Mouse (Mus musculus): ENCODE measurements around the gene Rnf144b. TPM values are rescaled to one million over a fixed set of nuclear protein-coding genes. Genes with fewer than 3 reads are reported as not detected.
A peak's percentile ranks its signal among the peaks of the same experiment; 100 is the strongest.

Gene Rnf144b
- polyA plus RNA-seq, 1 experiment from 2014 or later, result 1.00 TPM

GRCm38 (mm10) chr13:47104856-47105541 lies 17.5 kb upstream of the Rnf144b start:
- no peak for ATAC-seq (ENCODE audit: insufficient number of reproducible peaks, insufficient read depth, low FRiP score, low TSS enrichment)
- H3K27ac ChIP-seq, result peak overlapping the region; percentile 100
- peak overlapping the region; percentile 96 for H3K4me3 ChIP-seq
- H3K36me3 ChIP-seq, result peaks cover 12% of the 10 kb centered on the region
- H3K4me1 ChIP-seq, result peaks cover 22% of the 10 kb centered on the region
- H3K4me2 ChIP-seq (replicated peaks), result peak overlapping the region; percentile 71
- WGBS, result under 1% methylated on average over 25 of the region's 25 CpGs
- H3K27me3 ChIP-seq, result no peaks in the 10 kb centered on the region
- no peaks in the 10 kb centered on the region for H3K9me3 ChIP-seq
- peak overlapping the region; percentile 98 for H3K9ac ChIP-seq

GRCm38 (mm10) chr13:47105711-47106579 lies 16.5 kb upstream of the Rnf144b start, which contains the start of gene Dek:
Dek (minus strand) TSS chr13:47106201.
- Histone ChIP-seq H3K4me1 (peaks cover 22% of the 10 kb centered on the region), H3K36me3 (peaks cover 5% of the 10 kb centered on the region; the same call in 1 of the 2 replicates), H3K27me3 (no peaks in the 10 kb centered on the region), H3K9me3 (no peaks in the 10 kb centered on the region), H3K4me2 (replicated peaks) (peak within 1 kb of the TSS; percentile 71), H3K27ac (peak within 1 kb of the TSS; percentile 100), H3K9ac (peak within 1 kb of the TSS; percentile 98), H3K4me3 (peak within 1 kb of the TSS; percentile 96)
- WGBS, result under 1% methylated on average over 113 of the region's 129 CpGs
- peak; percentile 94 for ATAC-seq (ENCODE audit: insufficient number of reproducible peaks, insufficient read depth, low FRiP score, low TSS enrichment)

GRCm38 (mm10) chr13:47106580-47106888 lies 15.9 kb upstream of the Rnf144b start:
- Histone ChIP-seq H3K4me1 (peaks cover 22% of the 10 kb centered on the region), H3K9me3 (no peaks in the 10 kb centered on the region), H3K4me2 (replicated peaks) (peak overlapping the region; percentile 71), H3K9ac (peak overlapping the region; percentile 98), H3K27ac (peak overlapping the region; percentile 100), H3K27me3 (no peaks in the 10 kb centered on the region), H3K36me3 (no peaks in the 10 kb centered on the region), H3K4me3 (peak overlapping the region; percentile 96)
- no peak for ATAC-seq (ENCODE audit: insufficient number of reproducible peaks, insufficient read depth, low FRiP score, low TSS enrichment)
- under 1% methylated on average over 20 of the region's 20 CpGs for WGBS

GRCm38 (mm10) chr13:47109239-47109638 lies 13.2 kb upstream of the Rnf144b start:
- Histone ChIP-seq H3K4me2 (replicated peaks) (no peak overlapping the region), H3K4me3 (no peak overlapping the region), H3K27me3 (no peaks in the 10 kb centered on the region), H3K4me1 (peaks cover 8% of the 10 kb centered on the region), H3K9me3 (no peaks in the 10 kb centered on the region), H3K9ac (no peak overlapping the region), H3K27ac (no peak overlapping the region), H3K36me3 (no peaks in the 10 kb centered on the region)
- ATAC-seq (ENCODE audit: insufficient number of reproducible peaks, insufficient read depth, low FRiP score, low TSS enrichment), result no peak
- WGBS, result 69% methylated on average over 2 of the region's 2 CpGs

- Histone ChIP-seq H3K4me3 (no peak overlapping the region), H3K27ac (no peak overlapping the region), H3K36me3 (no peaks in the 10 kb centered on the region), H3K9ac (no peak overlapping the region), H3K27me3 (no peaks in the 10 kb centered on the region), H3K9me3 (no peaks in the 10 kb centered on the region), H3K4me2 (replicated peaks) (no peak overlapping the region), H3K4me1 (peaks cover 6% of the 10 kb centered on the region; the same call in 1 of the 2 replicates)
- no peak for ATAC-seq (ENCODE audit: insufficient number of reproducible peaks, insufficient read depth, low FRiP score, low TSS enrichment)
- WGBS, result 70% methylated on average over 3 of the region's 3 CpGs
Measured at GRCm38 (mm10) chr13:47111185-47111584, 11.3 kb upstream of the Rnf144b start.

GRCm38 (mm10) chr13:47112056-47112455 lies 10.4 kb upstream of the Rnf144b start:
- Histone ChIP-seq H3K4me3 (no peak overlapping the region), H3K36me3 (no peaks in the 10 kb centered on the region), H3K9ac (no peak overlapping the region), H3K4me1 (peaks cover 4% of the 10 kb centered on the region; the same call in 1 of the 2 replicates), H3K4me2 (replicated peaks) (no peak overlapping the region), H3K27ac (no peak overlapping the region), H3K9me3 (no peaks in the 10 kb centered on the region), H3K27me3 (no peaks in the 10 kb centered on the region)
- 80% methylated on average over 3 of the region's 3 CpGs for WGBS
- ATAC-seq (ENCODE audit: insufficient number of reproducible peaks, insufficient read depth, low FRiP score, low TSS enrichment), result no peak

GRCm38 (mm10) chr13:47112924-47113323 lies 9.5 kb upstream of the Rnf144b start:
- Histone ChIP-seq H3K9ac (no peak overlapping the region), H3K27me3 (no peaks in the 10 kb centered on the region), H3K27ac (no peak overlapping the region), H3K4me1 (no peaks in the 10 kb centered on the region), H3K4me2 (replicated peaks) (no peak overlapping the region), H3K4me3 (no peak overlapping the region), H3K9me3 (no peaks in the 10 kb centered on the region), H3K36me3 (no peaks in the 10 kb centered on the region)
- ATAC-seq (ENCODE audit: insufficient number of reproducible peaks, insufficient read depth, low FRiP score, low TSS enrichment), result no peak
- WGBS, result 76% methylated on average over 3 of the region's 3 CpGs

- Histone ChIP-seq H3K9ac (no peak overlapping the region), H3K36me3 (no peaks in the 10 kb centered on the region), H3K4me2 (replicated peaks) (no peak overlapping the region), H3K4me3 (no peak overlapping the region), H3K27ac (no peak overlapping the region), H3K4me1 (no peaks in the 10 kb centered on the region), H3K27me3 (no peaks in the 10 kb centered on the region), H3K9me3 (no peaks in the 10 kb centered on the region)
- 94% methylated on average over 3 of the region's 3 CpGs for WGBS
- ATAC-seq (ENCODE audit: insufficient number of reproducible peaks, insufficient read depth, low FRiP score, low TSS enrichment), result no peak
Measured at GRCm38 (mm10) chr13:47116000-47116399, 6.5 kb upstream of the Rnf144b start.

- no peak overlapping the region for H3K9ac ChIP-seq
- H3K27ac ChIP-seq, result no peak overlapping the region
- no peaks in the 10 kb centered on the region for H3K9me3 ChIP-seq
- ATAC-seq (ENCODE audit: insufficient number of reproducible peaks, insufficient read depth, low FRiP score, low TSS enrichment), result no peak
- H3K4me2 ChIP-seq (replicated peaks), result no peak overlapping the region
- H3K36me3 ChIP-seq, result no peaks in the 10 kb centered on the region
- peaks cover 9% of the 10 kb centered on the region; the same call in 1 of the 2 replicates for H3K27me3 ChIP-seq
- peaks cover 13% of the 10 kb centered on the region for H3K4me1 ChIP-seq
- H3K4me3 ChIP-seq, result no peak overlapping the region
- 37% methylated on average over 12 of the region's 12 CpGs for WGBS
Measured at GRCm38 (mm10) chr13:47121333-47121889, 1.0 kb upstream of the Rnf144b start.

- no peak overlapping the region for H3K9ac ChIP-seq
- H3K9me3 ChIP-seq, result no peaks in the 10 kb centered on the region
- ATAC-seq (ENCODE audit: insufficient number of reproducible peaks, insufficient read depth, low FRiP score, low TSS enrichment), result no peak
- no peak overlapping the region for H3K27ac ChIP-seq
- 37% methylated on average over 3 of the region's 3 CpGs for WGBS
- no peak overlapping the region for H3K4me2 ChIP-seq (replicated peaks)
- H3K4me3 ChIP-seq, result no peak overlapping the region
- H3K27me3 ChIP-seq, result peaks cover 9% of the 10 kb centered on the region; the same call in 1 of the 2 replicates
- H3K36me3 ChIP-seq, result no peaks in the 10 kb centered on the region
- H3K4me1 ChIP-seq, result peaks cover 13% of the 10 kb centered on the region
Measured at GRCm38 (mm10) chr13:47124449-47124848, 2.0 kb downstream of the Rnf144b start.

GRCm38 (mm10) chr13:47124986-47125385 lies 2.5 kb downstream of the Rnf144b start:
- no peaks in the 10 kb centered on the region for H3K9me3 ChIP-seq
- WGBS, result 66% methylated on average over 6 of the region's 6 CpGs
- no peak for ATAC-seq (ENCODE audit: insufficient number of reproducible peaks, insufficient read depth, low FRiP score, low TSS enrichment)
- no peak overlapping the region for H3K27ac ChIP-seq
- H3K4me2 ChIP-seq (replicated peaks), result no peak overlapping the region
- H3K9ac ChIP-seq, result no peak overlapping the region
- peaks cover 9% of the 10 kb centered on the region; the same call in 1 of the 2 replicates for H3K27me3 ChIP-seq
- no peak overlapping the region for H3K4me3 ChIP-seq
- no peaks in the 10 kb centered on the region for H3K36me3 ChIP-seq
- H3K4me1 ChIP-seq, result peaks cover 13% of the 10 kb centered on the region

Measured in embryonic facial prominence, embryonic 12.5 days (tissue).